In the genomic region with DNA sequence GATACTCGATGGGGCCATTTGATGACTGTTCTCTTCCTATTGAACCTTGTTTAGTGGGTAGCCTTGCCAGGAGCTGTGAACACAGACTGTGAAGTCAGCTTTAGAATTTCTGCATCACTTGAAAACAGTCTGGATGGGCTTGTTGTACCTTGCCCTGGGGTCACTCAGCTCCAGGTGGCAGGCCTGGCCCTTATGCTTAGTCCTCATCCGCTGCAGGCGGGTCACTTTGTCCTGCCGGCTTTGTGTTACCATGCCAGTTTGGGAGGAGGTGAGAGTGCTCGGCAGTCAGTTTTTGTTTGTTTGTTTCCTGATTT, we compare ENCODE assay signal across 8 mouse cellular contexts. TPM values are rescaled to one million over a fixed set of nuclear protein-coding genes. Genes with fewer than 3 reads are reported as not detected.
DNase-seq lines count a peak whose midpoint lies in the region; ATAC-seq and TF ChIP-seq lines count a peak whose summit lies in the region.

No protein-coding gene starts in this region.

- H3K36me3 ChIP-seq in ES-Bruce4 (ENCODE audit: control insufficient read depth, insufficient read depth, low read length, poor library complexity, severe bottlenecking) = no peaks in the 10 kb centered on the region
- H3K36me3 ChIP-seq in hindbrain, embryonic 13.5 days = peaks cover 5% of the 10 kb centered on the region
- H3K36me3 ChIP-seq in liver, embryonic 14.5 days (replicated peaks; ENCODE audit: control insufficient read depth, insufficient read depth, low read depth) = no peaks in the 10 kb centered on the region; the same call in 1 of the 2 replicates

- no peak for TF ChIP-seq CTCF in ES-Bruce4 (IDR thresholded peaks at IDR 0.05; ENCODE audit: low read depth, low read length)
- TF ChIP-seq CTCF in liver, embryonic 14.5 days (IDR thresholded peaks at IDR 0.05; ENCODE audit: low read depth) = no peak

- no peak for ATAC-seq in hindbrain, embryonic 13.5 days (ENCODE audit: low FRiP score)
- ATAC-seq in liver, embryonic 14.5 days (ENCODE audit: insufficient read depth) = no peak

- peak; percentile 48 for DNase-seq in cerebellum, adult 9-11 months
- DNase-seq in cerebellum, postnatal 36 days = no peak
- no peak for DNase-seq in liver, embryonic 14.5 days (ENCODE audit: low read depth in 3 of 3, low spot score in 3 of 3)
- no peak for DNase-seq in right cerebral cortex, postnatal 36 days (ENCODE audit: low spot score in 2 of 2)
- DNase-seq in testis, postnatal 10 days (ENCODE audit: low spot score) = no peak
- DNase-seq in spleen, postnatal 4 days (ENCODE audit: low spot score in 2 of 2) = no peak

- no peak for TF ChIP-seq EP300 in ES-Bruce4 (IDR thresholded peaks at IDR 0.05; ENCODE audit: insufficient read depth, low read depth, low read length)
- TF ChIP-seq EP300 in liver, embryonic 14.5 days (IDR thresholded peaks at IDR 0.05; ENCODE audit: low read depth) = no peak

- no peak overlapping the region for H3K27ac ChIP-seq in ES-Bruce4 (ENCODE audit: insufficient read depth, low read length)
- H3K27ac ChIP-seq in hindbrain, embryonic 13.5 days = peak overlapping the region; percentile 75; the same call in 1 of the 2 replicates
- peak overlapping the region; percentile 66 for H3K27ac ChIP-seq in liver, embryonic 14.5 days

- H3K4me3 ChIP-seq in ES-Bruce4 (ENCODE audit: low read depth, low read length) = peak overlapping the region; percentile 84
- peak overlapping the region; percentile 59 for H3K4me3 ChIP-seq in hindbrain, embryonic 13.5 days
- H3K4me3 ChIP-seq in liver, embryonic 14.5 days (ENCODE audit: insufficient read depth in 1 of 2, low read depth in 2 of 2, low read length in 2 of 2) = peak overlapping the region; percentile 61 to 92

- 23% methylated on average over 5 of the region's 5 CpGs for WGBS in hindbrain, embryonic 13.5 days
- 39% methylated on average over 5 of the region's 5 CpGs for WGBS in liver, embryonic 14.5 days (ENCODE audit: insufficient replicate concordance)

- H3K27me3 ChIP-seq in ES-Bruce4 (ENCODE audit: control insufficient read depth, insufficient read depth, low read length, poor library complexity, severe bottlenecking) = no peaks in the 10 kb centered on the region
- H3K27me3 ChIP-seq in hindbrain, embryonic 13.5 days = no peaks in the 10 kb centered on the region
- no peaks in the 10 kb centered on the region for H3K27me3 ChIP-seq in liver, embryonic 14.5 days (ENCODE audit: control insufficient read depth, insufficient read depth, low read length)

- H3K4me1 ChIP-seq in ES-Bruce4 (ENCODE audit: control insufficient read depth, insufficient read depth, low read length) = peaks cover 7% of the 10 kb centered on the region
- peaks cover 34% of the 10 kb centered on the region for H3K4me1 ChIP-seq in hindbrain, embryonic 13.5 days (replicated peaks)
- H3K4me1 ChIP-seq in liver, embryonic 14.5 days (replicated peaks; ENCODE audit: control insufficient read depth in 2 of 2, insufficient read depth in 2 of 2, low read length in 1 of 2) = peaks cover 7 to 19% of the 10 kb centered on the region in 2 experiments; a peak in 3 of 4 replicates

- TF ChIP-seq POLR2A in ES-Bruce4 (IDR thresholded peaks at IDR 0.05; ENCODE audit: insufficient read depth, low read length) = no peak

- H3K9ac ChIP-seq in ES-Bruce4 (ENCODE audit: low read depth, poor library complexity, severe bottlenecking) = peak overlapping the region; percentile 60
- H3K9ac ChIP-seq in hindbrain, embryonic 13.5 days = peak overlapping the region; percentile 77
- H3K9ac ChIP-seq in liver, embryonic 14.5 days (replicated peaks) = peak overlapping the region; percentile 91

- peak overlapping the region; percentile 92 for H3K4me2 ChIP-seq in hindbrain, embryonic 13.5 days
- peak overlapping the region; percentile 97 for H3K4me2 ChIP-seq in liver, embryonic 14.5 days (ENCODE audit: low read depth)

- H3K9me3 ChIP-seq in ES-Bruce4 (replicated peaks; ENCODE audit: control insufficient read depth, insufficient read depth, low read length, poor library complexity, severe bottlenecking) = no peaks in the 10 kb centered on the region
- no peaks in the 10 kb centered on the region for H3K9me3 ChIP-seq in hindbrain, embryonic 13.5 days
- H3K9me3 ChIP-seq in liver, embryonic 14.5 days (ENCODE audit: control insufficient read depth, low read length) = no peaks in the 10 kb centered on the region; the same call in 1 of the 2 replicates

RNA-seq across cellular contexts. Expression of gene Grhpr, which starts 0.7 kb away (rescaled TPM):
- 26.8 and 26.9 TPM in 2 replicates for polyA plus RNA-seq in ES-Bruce4 (2011; ENCODE audit: insufficient read depth, insufficient read length, low read depth, missing spikeins)
- polyA plus RNA-seq in hindbrain, embryonic 13.5 days (2015; fragmentation: Nextera tagmentation; extraction: Ambion mirVana) = 26.0 and 28.2 TPM in 2 replicates
- polyA plus RNA-seq in liver, embryonic 14.5 days (2012; rRNA removed) = 47.5 and 50.1 TPM in 2 replicates
- polyA plus RNA-seq in liver, embryonic 14.5 days (2014; fragmentation: Nextera tagmentation; extraction: Ambion mirVana) = 75.7 and 75.9 TPM in 2 replicates

RNA-seq across cellular contexts. Expression of gene Zbtb5, which starts 30.3 kb away (rescaled TPM):
- 11.2 and 12.8 TPM in 2 replicates for polyA plus RNA-seq in ES-Bruce4 (2011; ENCODE audit: insufficient read depth, insufficient read length, low read depth, missing spikeins)
- 45.6 and 48.4 TPM in 2 replicates for polyA plus RNA-seq in hindbrain, embryonic 13.5 days (2015; fragmentation: Nextera tagmentation; extraction: Ambion mirVana)
- 3.3 and 3.5 TPM in 2 replicates for polyA plus RNA-seq in liver, embryonic 14.5 days (2012; rRNA removed)
- polyA plus RNA-seq in liver, embryonic 14.5 days (2014; fragmentation: Nextera tagmentation; extraction: Ambion mirVana) = 4.5 and 6.2 TPM in 2 replicates

RNA-seq across cellular contexts. Expression of gene Polr1e, which starts 36.5 kb away (rescaled TPM):
- polyA plus RNA-seq in ES-Bruce4 (2011; ENCODE audit: insufficient read depth, insufficient read length, low read depth, missing spikeins) = 35.1 and 36.0 TPM in 2 replicates
- polyA plus RNA-seq in hindbrain, embryonic 13.5 days (2015; fragmentation: Nextera tagmentation; extraction: Ambion mirVana) = 37.9 and 38.5 TPM in 2 replicates
- 4.2 and 7.8 TPM in 2 replicates for polyA plus RNA-seq in liver, embryonic 14.5 days (2012; rRNA removed)
- 15.5 and 18.9 TPM in 2 replicates for polyA plus RNA-seq in liver, embryonic 14.5 days (2014; fragmentation: Nextera tagmentation; extraction: Ambion mirVana)
